Mouse (Mus musculus) myocyte (in vitro differentiated cells): ENCODE measurements around the gene 2700097O09Rik.

ENCODE experiments used
- CEBPB ChIP-seq: IDR thresholded peaks from 2 replicates; pipeline ENCODE4 v1.6.1; 2011; ENCODE audit warnings: mild to moderate bottlenecking, moderate library complexity; ENCODE audit not compliant: poor library complexity, insufficient read depth, severe bottlenecking
- MYOD1 ChIP-seq, 3 experiments: IDR thresholded peaks; one replicate each; pipeline ENCODE4 v1.6.1; 2011; ENCODE audit warnings: control low read depth in 2 of 3, low read depth in 2 of 3, mild to moderate bottlenecking in 2 of 3, moderate library complexity in 1 of 3; ENCODE audit not compliant: insufficient read length in 2 of 3, control insufficient read depth in 1 of 3
- MYOG ChIP-seq, 3 experiments: IDR thresholded peaks; one replicate each; pipeline ENCODE4 v1.6.1; 2011; ENCODE audit warnings: control low read depth in 2 of 3, low read depth in 2 of 3, mild to moderate bottlenecking in 2 of 3; ENCODE audit not compliant: insufficient read length in 2 of 3, control insufficient read depth in 1 of 3, insufficient read depth in 1 of 3
- POLR2A ChIP-seq: IDR thresholded peaks from one replicate; pipeline ENCODE4 v1.6.1; 2011; ENCODE audit warnings: low read depth, mild to moderate bottlenecking, control low read depth, moderate library complexity; ENCODE audit not compliant: insufficient read length
- USF1 ChIP-seq: IDR thresholded peaks from one replicate; pipeline ENCODE4 v1.6.1; 2011; ENCODE audit warnings: low read depth, mild to moderate bottlenecking, control low read depth, moderate library complexity

DNA sequence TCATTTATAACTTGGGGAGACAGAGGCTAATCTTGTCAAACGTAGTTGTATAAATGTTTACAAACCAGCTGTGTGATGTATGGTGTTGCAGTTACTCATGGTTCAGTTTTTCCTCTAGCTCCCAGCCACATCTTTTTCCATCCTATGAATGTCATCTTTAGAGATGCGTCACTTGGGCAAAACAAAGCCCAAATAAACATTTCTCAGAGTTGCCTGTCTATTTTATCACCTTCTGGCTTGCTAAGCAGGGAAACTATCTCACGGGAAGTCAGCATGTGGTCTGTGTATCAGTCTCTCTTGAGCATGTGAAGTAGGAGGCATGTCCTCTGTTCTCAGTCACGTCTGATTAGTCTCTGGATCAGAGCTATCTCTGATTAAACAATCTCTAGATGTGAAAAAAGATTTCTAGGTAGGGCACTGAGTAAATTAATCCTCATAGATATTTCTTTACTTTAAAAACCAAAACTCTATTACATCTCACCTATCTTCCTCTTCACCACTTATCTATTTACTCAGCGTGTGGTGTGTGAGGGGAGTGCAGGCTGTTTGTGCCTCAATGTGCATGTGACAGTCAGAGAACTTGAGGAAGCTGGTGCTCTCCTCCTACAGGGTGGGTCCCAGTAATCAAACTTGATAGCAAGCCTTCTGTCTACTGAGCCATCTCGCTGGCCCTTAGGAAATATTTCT is 19.6 kb downstream of the 2700097O09Rik start:
- no peak for TF ChIP-seq CEBPB
- TF ChIP-seq POLR2A, result no peak
- TF ChIP-seq MYOG (IDR thresholded peaks at IDR 0.05; ENCODE audit: control insufficient read depth in 1 of 3, insufficient read depth in 1 of 3, insufficient read length in 2 of 3, low read depth in 2 of 3), result no peak
- TF ChIP-seq USF1, result no peak
- TF ChIP-seq MYOD1 (IDR thresholded peaks at IDR 0.05; ENCODE audit: control insufficient read depth in 1 of 3, insufficient read length in 2 of 3, low read depth in 2 of 3), result no peak
